ENCODE assay signal across 8 mouse cellular contexts in genomic region chr9:58583267-58583641, GRCm38 (mm10). TPM values are rescaled to one million over a fixed set of nuclear protein-coding genes. Genes with fewer than 3 reads are reported as not detected.
A peak's percentile ranks its signal among the peaks of the same experiment; 100 is the strongest.
DNase-seq lines count a peak whose midpoint lies in the region; ATAC-seq and TF ChIP-seq lines count a peak whose summit lies in the region.

No protein-coding gene starts in this region.

- WGBS in embryonic facial prominence, embryonic 15.5 days: 1% methylated on average over 8 of the region's 8 CpGs
- under 1% methylated on average over 8 of the region's 8 CpGs for WGBS in hindbrain, embryonic 14.5 days

- H3K36me3 ChIP-seq in CH12.LX (replicated peaks in 1 of 2; ENCODE audit: control insufficient read depth in 1 of 2, insufficient read depth in 1 of 2, low read length in 1 of 2): peaks cover 0 to 4% of the 10 kb centered on the region in 2 experiments
- H3K36me3 ChIP-seq in embryonic facial prominence, embryonic 15.5 days: 0 out of 2 replicates have a peak, but pooled peaks cover 4% of the 10 kb centered on the region
- no peaks in the 10 kb centered on the region for H3K36me3 ChIP-seq in hindbrain, embryonic 14.5 days (replicated peaks; ENCODE audit: control insufficient read depth, insufficient read depth)

- ATAC-seq in embryonic facial prominence, embryonic 15.5 days (ENCODE audit: insufficient number of reproducible peaks, low FRiP score, low TSS enrichment, low read depth): no peak
- ATAC-seq in hindbrain, embryonic 14.5 days (ENCODE audit: low FRiP score): no peak

- in situ Hi-C loops in CH12.LX (cut with MboI; ENCODE audit: low pct_ligation_motif_present, low pct_unique_long_range_greater_than_20kb, low sequenced_read_pairs): loop anchor here (10.0 kb wide), 1 partner anchor 72 kb away; no protein-coding TSS in a partner anchor

- TF ChIP-seq POLR2A in CH12.LX (IDR thresholded peaks at IDR 0.05; ENCODE audit: low read depth, low read length): no peak

- peaks cover 23% of the 10 kb centered on the region for H3K79me2 ChIP-seq in CH12.LX (replicated peaks; ENCODE audit: control insufficient read depth, extremely low read depth, insufficient read depth, poor library complexity, severe bottlenecking)

- peaks cover 2 to 41% of the 10 kb centered on the region in 2 experiments; a peak in 3 of 4 replicates for H3K4me1 ChIP-seq in CH12.LX (ENCODE audit: control insufficient read depth in 1 of 2, insufficient read depth in 2 of 2)
- H3K4me1 ChIP-seq in embryonic facial prominence, embryonic 15.5 days: peaks cover 14% of the 10 kb centered on the region
- H3K4me1 ChIP-seq in hindbrain, embryonic 14.5 days (replicated peaks; ENCODE audit: control insufficient read depth, insufficient read depth, low read length): peaks cover 24% of the 10 kb centered on the region

- H3K4me3 ChIP-seq in CH12.LX (replicated peaks in 1 of 3; ENCODE audit: low read depth in 2 of 3, low read length in 2 of 3, poor library complexity in 1 of 3): peak overlapping the region; percentile 70 to 93 (median 82)
- H3K4me3 ChIP-seq in embryonic facial prominence, embryonic 15.5 days (replicated peaks): peak overlapping the region; percentile 91
- peak overlapping the region; percentile 84 for H3K4me3 ChIP-seq in hindbrain, embryonic 14.5 days (replicated peaks; ENCODE audit: low read length)

- DNase-seq in cerebellum, adult 9-11 months: peak; percentile 44
- DNase-seq in cerebellum, adult 9-10 months: no peak
- DNase-seq in CH12.LX (ENCODE audit: extremely low read depth): peak; percentile 70
- no peak for DNase-seq in hindbrain, embryonic 14.5 days (ENCODE audit: low spot score)
- DNase-seq in lung, postnatal 14 days: peak; percentile 21
- peak; percentile 24 to 71 for DNase-seq in spleen, postnatal 4 days (ENCODE audit: low spot score in 2 of 2)
- no peak for DNase-seq in layer of hippocampus, adult 9-10 months (ENCODE audit: low spot score)

- H3K27ac ChIP-seq in CH12.LX (ENCODE audit: insufficient read depth, low read depth): peak overlapping the region; percentile 20; the same call in 1 of the 2 replicates
- peak overlapping the region; percentile 98 for H3K27ac ChIP-seq in embryonic facial prominence, embryonic 15.5 days (replicated peaks)
- peak overlapping the region; percentile 97 for H3K27ac ChIP-seq in hindbrain, embryonic 14.5 days

- H3K27me3 ChIP-seq in CH12.LX (replicated peaks): no peaks in the 10 kb centered on the region
- H3K27me3 ChIP-seq in embryonic facial prominence, embryonic 15.5 days: no peaks in the 10 kb centered on the region
- H3K27me3 ChIP-seq in hindbrain, embryonic 14.5 days (ENCODE audit: control insufficient read depth, insufficient read depth, low read length): no peaks in the 10 kb centered on the region

- no peaks in the 10 kb centered on the region for H3K9me3 ChIP-seq in CH12.LX (replicated peaks; ENCODE audit: low read length)
- no peaks in the 10 kb centered on the region for H3K9me3 ChIP-seq in embryonic facial prominence, embryonic 15.5 days (replicated peaks)
- H3K9me3 ChIP-seq in hindbrain, embryonic 14.5 days (ENCODE audit: control insufficient read depth, low read length): no peaks in the 10 kb centered on the region

- no peak for TF ChIP-seq CTCF in CH12.LX (conservative IDR thresholded peaks at IDR 0.05 in 1 of 2, IDR thresholded peaks at IDR 0.05 in 1 of 2; ENCODE audit: low read depth in 2 of 2, low read length in 2 of 2)

- no peak for TF ChIP-seq RAD21 in CH12.LX (IDR thresholded peaks at IDR 0.05; ENCODE audit: low read depth, low read length)

- peak overlapping the region; percentile 57 for H3K4me2 ChIP-seq in CH12.LX (ENCODE audit: insufficient read depth, low read depth, poor library complexity, severe bottlenecking)
- H3K4me2 ChIP-seq in embryonic facial prominence, embryonic 15.5 days (replicated peaks): peak overlapping the region; percentile 65
- peak overlapping the region; percentile 72 for H3K4me2 ChIP-seq in hindbrain, embryonic 14.5 days (replicated peaks)

- dilution Hi-C loops in CH12.LX (cut with MboI; ENCODE audit: extremely low pct_ligation_motif_present, extremely low pct_unique_long_range_greater_than_20kb, low sequenced_read_pairs): no loop called here

- peak overlapping the region; percentile 76 for H3K9ac ChIP-seq in CH12.LX (ENCODE audit: insufficient read depth, low read depth)
- H3K9ac ChIP-seq in embryonic facial prominence, embryonic 15.5 days: peak overlapping the region; percentile 97
- H3K9ac ChIP-seq in hindbrain, embryonic 14.5 days: peak overlapping the region; percentile 96

- peak; percentile 74 for TF ChIP-seq EP300 in CH12.LX (IDR thresholded peaks at IDR 0.05; ENCODE audit: low read length)

TF ChIP-seq in CH12.LX, 34 proteins besides CTCF, POLR2A, EP300 and RAD21:
- TF ChIP-seq MAFK (IDR thresholded peaks at IDR 0.05; ENCODE audit: insufficient replicate concordance, low read length): no peak
- no peak for TF ChIP-seq POLR2AphosphoS2 (IDR thresholded peaks at IDR 0.05; ENCODE audit: low read depth, low read length)
- no peak for TF ChIP-seq ZC3H11A (IDR thresholded peaks at IDR 0.05; ENCODE audit: low read depth, low read length)
- peak; percentile 62; the same call in 1 of the 2 replicates for TF ChIP-seq SIN3A (IDR thresholded peaks at IDR 0.05; ENCODE audit: low read length)
- no peak for TF ChIP-seq ELF1 (IDR thresholded peaks at IDR 0.05; ENCODE audit: low read depth, low read length)
- no peak for TF ChIP-seq GABPA (IDR thresholded peaks at IDR 0.05; ENCODE audit: insufficient replicate concordance, low read depth, low read length)
- TF ChIP-seq JUND (conservative IDR thresholded peaks at IDR 0.05; ENCODE audit: low read depth, low read length): no peak
- TF ChIP-seq TCF12 (IDR thresholded peaks at IDR 0.05; ENCODE audit: low read depth, low read length): no peak
- TF ChIP-seq ZNF384 (IDR thresholded peaks at IDR 0.05; ENCODE audit: low read depth, low read length): no peak
- no peak for TF ChIP-seq SMC3 (IDR thresholded peaks at IDR 0.05; ENCODE audit: low read depth, low read length)
- TF ChIP-seq NELFE (IDR thresholded peaks at IDR 0.05; ENCODE audit: low read depth, low read length): no peak
- TF ChIP-seq MYC (IDR thresholded peaks at IDR 0.05; ENCODE audit: low read depth, low read length): no peak
- 0 out of 2 replicates have a peak, but pooled peaks have one; percentile 21 for TF ChIP-seq MAZ (IDR thresholded peaks at IDR 0.05; ENCODE audit: low read depth, low read length)
- peak; percentile 50; the same call in 1 of the 2 replicates for TF ChIP-seq MXI1 (IDR thresholded peaks at IDR 0.05; ENCODE audit: low read depth, low read length)
- no peak for TF ChIP-seq MAX (IDR thresholded peaks at IDR 0.05; ENCODE audit: low read length)
- no peak for TF ChIP-seq CHD1 (IDR thresholded peaks at IDR 0.05; ENCODE audit: low read depth, low read length)
- TF ChIP-seq RCOR1 (conservative IDR thresholded peaks at IDR 0.05; ENCODE audit: low read depth, low read length): no peak
- TF ChIP-seq KAT2A (IDR thresholded peaks at IDR 0.05; ENCODE audit: insufficient replicate concordance, low read length): no peak
- TF ChIP-seq E2F4 (IDR thresholded peaks at IDR 0.05; ENCODE audit: insufficient replicate concordance, low read depth, low read length): no peak
- no peak for TF ChIP-seq ZMIZ1 (IDR thresholded peaks at IDR 0.05; ENCODE audit: low read depth, low read length)
- no peak for TF ChIP-seq MEF2A (IDR thresholded peaks at IDR 0.05; ENCODE audit: borderline replicate concordance, low read depth, low read length)
- no peak for TF ChIP-seq UBTF (IDR thresholded peaks at IDR 0.05; ENCODE audit: low read depth, low read length)
- no peak for TF ChIP-seq HCFC1 (IDR thresholded peaks at IDR 0.05; ENCODE audit: low read depth, low read length)
- TF ChIP-seq IRF4 (IDR thresholded peaks at IDR 0.05; ENCODE audit: low read depth, low read length): peak; percentile 34; the same call in 1 of the 2 replicates
- TF ChIP-seq USF2 (conservative IDR thresholded peaks at IDR 0.05; ENCODE audit: low read depth, low read length): no peak
- no peak for TF ChIP-seq CHD2 (IDR thresholded peaks at IDR 0.05; ENCODE audit: low read length)
- TF ChIP-seq ZKSCAN1 (IDR thresholded peaks at IDR 0.05; ENCODE audit: borderline replicate concordance, low read depth, low read length): no peak
- TF ChIP-seq NRF1 (IDR thresholded peaks at IDR 0.05; ENCODE audit: low read depth, low read length): no peak
- no peak for TF ChIP-seq USF1 (IDR thresholded peaks at IDR 0.05; ENCODE audit: low read depth, low read length)
- no peak for TF ChIP-seq PAX5 (IDR thresholded peaks at IDR 0.05; ENCODE audit: low read length)
- 0 out of 2 replicates have a peak, but pooled peaks have one; percentile 9 for TF ChIP-seq BHLHE40 (IDR thresholded peaks at IDR 0.05; ENCODE audit: low read depth, low read length)
- TF ChIP-seq JUN (IDR thresholded peaks at IDR 0.05; ENCODE audit: insufficient read depth, low read depth, low read length): no peak
- TF ChIP-seq TBP (conservative IDR thresholded peaks at IDR 0.05; ENCODE audit: low read depth, low read length): 0 out of 2 replicates have a peak, but pooled peaks have one; percentile 52
- no peak for TF ChIP-seq ETS1 (conservative IDR thresholded peaks at IDR 0.05; ENCODE audit: low read depth, low read length)

RNA-seq across cellular contexts. Expression of gene Nptn, which starts 1.2 kb away (rescaled TPM):
- 48.4 and 62.4 TPM in 2 replicates for total RNA-seq in CH12.LX (2012; rRNA removed)
- 172 and 175 TPM in 2 replicates for total RNA-seq in CH12.LX (2014; rRNA removed)
- 118 and 184 TPM in 2 replicates for polyA plus RNA-seq in CH12.LX (2012; ENCODE audit: insufficient read length, low read depth)
- polyA plus RNA-seq in embryonic facial prominence, embryonic 15.5 days (2015; fragmentation: Nextera tagmentation; extraction: Ambion mirVana): 123 and 127 TPM in 2 replicates
- 209 and 250 TPM in 2 replicates for polyA plus RNA-seq in hindbrain, embryonic 14.5 days (2014; fragmentation: Nextera tagmentation; extraction: Ambion mirVana)

RNA-seq across cellular contexts. Expression of gene Cd276, which starts 28.0 kb away (rescaled TPM):
- 0.55 and 0.97 TPM in 2 replicates for total RNA-seq in CH12.LX (2012; rRNA removed)
- 0.59 and 0.78 TPM in 2 replicates for total RNA-seq in CH12.LX (2014; rRNA removed)
- polyA plus RNA-seq in CH12.LX (2012; ENCODE audit: insufficient read length, low read depth): 1.3 and 4.3 TPM in 2 replicates
- 53.6 and 55.8 TPM in 2 replicates for polyA plus RNA-seq in embryonic facial prominence, embryonic 15.5 days (2015; fragmentation: Nextera tagmentation; extraction: Ambion mirVana)
- polyA plus RNA-seq in hindbrain, embryonic 14.5 days (2014; fragmentation: Nextera tagmentation; extraction: Ambion mirVana): 33.4 and 37.6 TPM in 2 replicates

Comparison
In these comparisons a context has a peak if more than half of its experiments do, and no peak if none do; other contexts are left out.
1. DNase-seq: peak in cerebellum, adult 9-11 months (single experiment), CH12.LX (single experiment), lung, postnatal 14 days (single experiment) and spleen, postnatal 4 days (2 of 2); none in cerebellum, adult 9-10 months (single experiment), hindbrain, embryonic 14.5 days (single experiment) and layer of hippocampus, adult 9-10 months (single experiment).
2. H3K27ac ChIP-seq: peak in every context shown above with its lines; median percentile 98 in embryonic facial prominence, embryonic 15.5 days; 97 in hindbrain, embryonic 14.5 days; 20 in CH12.LX.
3. Peak in every context shown above with its lines, with median percentiles within 50 percentile points of each other: H3K4me2 ChIP-seq, H3K4me3 ChIP-seq and H3K9ac ChIP-seq.